11 mouse cellular contexts compared by ENCODE assay signal in genomic region chr7:118703144-118703561, GRCm38 (mm10). TPM values are rescaled to one million over a fixed set of nuclear protein-coding genes. Genes with fewer than 3 reads are reported as not detected.
A peak's percentile ranks its signal among the peaks of the same experiment; 100 is the strongest.
DNase-seq lines count a peak whose midpoint lies in the region; ATAC-seq lines count a peak whose summit lies in the region.
"Had no signal": no experiment of that assay in that cellular context is flagged by ENCODE, and none has a peak within 500 bp of the region (broad histone marks: within the 10 kb centered on the region; RNA-seq: fewer than 3 reads in every experiment).

No protein-coding gene starts in this region.

- H3K4me1 ChIP-seq in kidney, embryonic 14.5 days (ENCODE audit: control insufficient read depth, insufficient read depth, low read length), result peaks cover 18% of the 10 kb centered on the region; the same call in 1 of the 2 replicates
- H3K4me1 ChIP-seq in brown adipose tissue, adult 24 weeks (ENCODE audit: control insufficient read depth, insufficient read depth, insufficient read length, low read length), result peaks cover 16% of the 10 kb centered on the region

- peak; percentile 14 for DNase-seq in kidney, postnatal 14 days
- peak; percentile 28 to 52 for DNase-seq in kidney, postnatal 36 days
- no peak for DNase-seq in gastrocnemius, postnatal 36 days
- DNase-seq in layer of hippocampus, adult 8-10 months (ENCODE audit: low spot score in 2 of 2), result no peak
- DNase-seq in natural killer cell, adult 2 months (ENCODE audit: low spot score in 2 of 2), result no peak
- DNase-seq: cerebellum, adult 8-10 months; right cerebral cortex, postnatal 4 days had no signal

- no peak overlapping the region for H3K4me2 ChIP-seq in kidney, embryonic 14.5 days (replicated peaks; ENCODE audit: low read depth, low read length)

- H3K9ac ChIP-seq in kidney, embryonic 14.5 days (ENCODE audit: low read depth, low read length), result no peak overlapping the region

- H3K36me3 ChIP-seq in kidney, embryonic 14.5 days (ENCODE audit: control insufficient read depth, insufficient read depth, low read length), result peaks cover 7% of the 10 kb centered on the region

- ATAC-seq in kidney, embryonic 14.5 days (ENCODE audit: low FRiP score, low TSS enrichment), result no peak
- ATAC-seq in megakaryocyte progenitor cell, adult 5-6 weeks (replicated peaks; ENCODE audit: poor library complexity), result peak; percentile 63

- no peaks in the 10 kb centered on the region for H3K27me3 ChIP-seq in kidney, embryonic 14.5 days (ENCODE audit: control insufficient read depth, insufficient read depth, low read length)

- H3K27ac ChIP-seq in kidney, embryonic 14.5 days (ENCODE audit: low read depth, low read length), result no peak overlapping the region
- peak overlapping the region; percentile 54 for H3K27ac ChIP-seq in brown adipose tissue, adult 24 weeks (replicated peaks; ENCODE audit: low read depth, low read length)
- H3K27ac ChIP-seq: heart, adult 2 months had no signal

- intact Hi-C loops in gastrocnemius, postnatal 36 days (cut with DNase I), result no loop called here

- H3K4me3 ChIP-seq in kidney, embryonic 14.5 days (ENCODE audit: low read length), result no peak overlapping the region
- H3K4me3 ChIP-seq in brown adipose tissue, adult 24 weeks (ENCODE audit: insufficient read depth, low read depth, low read length), result no peak overlapping the region
- H3K4me3 ChIP-seq: heart, adult 2 months had no signal

- 91% methylated on average over 15 of the region's 15 CpGs for WGBS in kidney, embryonic 14.5 days

- H3K9me3 ChIP-seq in kidney, embryonic 14.5 days (ENCODE audit: control insufficient read depth, low read length), result no peaks in the 10 kb centered on the region

RNA-seq across cellular contexts. Expression of gene Gde1, which starts 2.4 kb away (rescaled TPM):
- 95.2 and 100 TPM in 2 replicates for polyA plus RNA-seq in kidney, embryonic 14.5 days (2014; fragmentation: Nextera tagmentation; extraction: Ambion mirVana)
- 174 and 183 TPM in 2 replicates for polyA plus RNA-seq in brown adipose tissue, adult 24 weeks (2012; ENCODE audit: insufficient read depth, insufficient read length, missing spikeins)
- total RNA-seq in megakaryocyte progenitor cell, adult 5-6 weeks (2015), result 44.1 and 48.5 TPM in 2 replicates
- 29.9 and 40.7 TPM in 2 replicates for total RNA-seq in megakaryocyte progenitor cell, adult 5-6 weeks (2017)
- total RNA-seq in gastrocnemius, postnatal 36 days (2021), result 10 to 100 TPM; 33.4 to 35.8 TPM
- 100 to 1,000 TPM; 199 to 203 (median 202) TPM for total RNA-seq in layer of hippocampus, adult 8-10 months (2022)

RNA-seq across cellular contexts. Expression of gene Ccp110, which starts 9.2 kb away (rescaled TPM):
- polyA plus RNA-seq in kidney, embryonic 14.5 days (2014; fragmentation: Nextera tagmentation; extraction: Ambion mirVana), result 9.4 and 13.5 TPM in 2 replicates
- 1.0 and 1.3 TPM in 2 replicates for polyA plus RNA-seq in brown adipose tissue, adult 24 weeks (2012; ENCODE audit: insufficient read depth, insufficient read length, missing spikeins)
- 24.0 and 25.0 TPM in 2 replicates for total RNA-seq in megakaryocyte progenitor cell, adult 5-6 weeks (2015)
- 16.2 and 20.2 TPM in 2 replicates for total RNA-seq in megakaryocyte progenitor cell, adult 5-6 weeks (2017)
- total RNA-seq in gastrocnemius, postnatal 36 days (2021), result 1 to 10 TPM; 1.9 to 2.3 TPM
- 10 to 100 TPM; 44.1 to 54.8 (median 47.9) TPM for total RNA-seq in layer of hippocampus, adult 8-10 months (2022)

RNA-seq across cellular contexts. Expression of gene Vps35l, which starts 36.9 kb away (rescaled TPM):
- polyA plus RNA-seq in kidney, embryonic 14.5 days (2014; fragmentation: Nextera tagmentation; extraction: Ambion mirVana), result 52.3 and 69.6 TPM in 2 replicates
- polyA plus RNA-seq in brown adipose tissue, adult 24 weeks (2012; ENCODE audit: insufficient read depth, insufficient read length, missing spikeins), result 24.0 and 39.6 TPM in 2 replicates
- 41.7 and 45.1 TPM in 2 replicates for total RNA-seq in megakaryocyte progenitor cell, adult 5-6 weeks (2015)
- 37.4 and 37.9 TPM in 2 replicates for total RNA-seq in megakaryocyte progenitor cell, adult 5-6 weeks (2017)
- 10 to 100 TPM; 17.7 to 20.2 TPM for total RNA-seq in gastrocnemius, postnatal 36 days (2021)
- total RNA-seq in layer of hippocampus, adult 8-10 months (2022), result 10 to 100 TPM; 61.8 to 73.0 (median 69.1) TPM

Comparison
In these comparisons a context has a peak if more than half of its experiments do, and no peak if none do; other contexts are left out.
1. DNase-seq: peak in kidney, postnatal 14 days (single experiment) and kidney, postnatal 36 days (2 of 2); none in gastrocnemius, postnatal 36 days (0 of 2), layer of hippocampus, adult 8-10 months (0 of 2) and natural killer cell, adult 2 months (0 of 2).
2. RNA of gene Gde1, which starts 2.4 kb away (total RNA-seq): 199 to 203 TPM in layer of hippocampus, adult 8-10 months; 29.9 to 48.5 TPM in megakaryocyte progenitor cell, adult 5-6 weeks and 33.4 to 35.8 TPM in gastrocnemius, postnatal 36 days; every median in the first group is over 4 times any median in the second.
3. RNA of gene Ccp110, which starts 9.2 kb away (total RNA-seq): 44.1 to 54.8 TPM in layer of hippocampus, adult 8-10 months and 16.2 to 25.0 TPM in megakaryocyte progenitor cell, adult 5-6 weeks; 1.9 to 2.3 TPM in gastrocnemius, postnatal 36 days; every median in the first group is over 4 times any median in the second.